Mouse (Mus musculus): ENCODE measurements around the gene Rab23.

Gene Rab23

GRCm38 (mm10) chr1:33768091-33768787 is 48.6 kb downstream of the Rab23 start:
- DNase-seq = no peak

- no peak for DNase-seq
Measured at GRCm38 (mm10) chr1:33768827-33769226, 49.1 kb downstream of the Rab23 start.

- no peak for DNase-seq
Measured at GRCm38 (mm10) chr1:33771621-33772020, 51.9 kb downstream of the Rab23 start.

GRCm38 (mm10) chr1:33772106-33772505 is 52.4 kb downstream of the Rab23 start:
- DNase-seq = no peak

GRCm38 (mm10) chr1:33776175-33776611 is 56.5 kb downstream of the Rab23 start:
- peak; percentile 30 for DNase-seq

- DNase-seq = no peak
Measured at GRCm38 (mm10) chr1:33784561-33784960, 64.9 kb downstream of the Rab23 start.

- DNase-seq = no peak
Measured at GRCm38 (mm10) chr1:33788072-33788471, 68.4 kb downstream of the Rab23 start.

GRCm38 (mm10) chr1:33788493-33788892 is 68.8 kb downstream of the Rab23 start:
- no peak for DNase-seq
